Mouse (Mus musculus) heart, adult 9 months (tissue): ENCODE results near the gene Fkbp10.

ENCODE experiments used
- DNase-seq, 2 experiments: peaks; one replicate each; pipeline ENCODE4 v3.0.0; 2022; ENCODE audit warnings: low spot score in 2 of 2

The Fkbp10 gene

DNA sequence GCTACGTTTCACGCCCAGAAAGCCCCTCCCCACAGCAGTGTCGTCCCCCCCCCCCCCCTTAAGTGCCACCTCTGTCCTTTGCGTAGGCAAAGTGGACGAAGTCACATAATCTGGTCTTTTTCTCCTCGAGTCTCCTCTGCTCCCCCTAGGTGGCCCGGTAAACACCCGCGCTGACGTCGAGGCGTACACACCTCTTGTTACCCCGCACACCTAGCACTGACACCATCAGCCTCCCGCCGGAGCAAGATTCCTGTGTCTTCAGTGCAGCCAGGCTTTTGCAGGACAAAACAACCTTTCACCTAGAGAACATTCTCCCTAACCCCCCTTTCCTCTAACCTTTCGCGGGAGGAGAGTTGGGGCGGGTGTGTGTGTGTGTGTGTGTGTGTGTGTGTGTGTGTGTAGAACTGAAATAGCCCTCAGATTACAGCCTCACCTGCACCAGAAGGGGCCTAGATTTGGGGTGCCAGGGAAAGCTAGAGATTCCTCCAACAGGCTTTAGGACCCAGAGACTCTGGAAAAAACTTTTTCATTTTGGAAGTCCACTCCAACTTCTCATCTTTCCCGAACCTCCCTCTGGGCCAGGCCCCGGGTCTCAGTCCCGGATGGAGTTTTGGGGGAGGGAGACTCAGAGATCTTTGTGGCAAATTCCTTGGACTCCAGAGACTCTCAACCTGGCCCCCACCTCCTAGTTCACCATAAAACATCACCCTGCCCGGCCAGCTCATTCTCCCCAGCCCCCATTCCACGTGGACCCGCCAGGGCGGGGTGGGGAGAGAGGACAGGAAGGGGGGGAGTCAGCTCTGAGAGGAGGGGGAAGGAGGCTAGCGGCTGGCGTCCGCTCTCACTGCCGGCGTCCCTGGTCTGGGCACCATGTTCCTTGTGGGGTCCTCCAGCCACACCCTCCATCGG lies at the start of gene Fkbp10:
TSS of gene Fkbp10 (plus strand) at position 784 of the 909 bp plus-strand sequence.
- peak; percentile 71 to 78 for DNase-seq

DNA sequence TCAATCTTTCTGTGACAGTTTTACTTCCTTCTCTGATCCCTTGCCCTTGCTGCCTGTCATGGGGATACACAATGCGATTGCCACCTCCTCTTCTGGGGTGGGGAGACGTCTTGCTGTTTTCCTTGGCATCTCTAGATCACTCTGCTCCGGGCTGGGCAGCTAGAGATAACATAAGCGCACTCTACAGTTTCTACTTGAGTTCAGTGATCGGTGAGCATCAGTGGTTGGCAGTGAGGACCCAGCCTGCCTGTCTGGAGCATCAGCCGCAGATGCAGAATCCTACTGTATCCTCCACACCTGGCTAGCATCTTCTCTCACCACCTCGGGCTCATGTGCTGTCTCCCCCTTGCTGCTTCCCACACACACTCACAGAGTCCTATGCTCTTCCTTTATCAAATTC lies 46.4 kb upstream of the Fkbp10 start:
- no peak for DNase-seq

DNA sequence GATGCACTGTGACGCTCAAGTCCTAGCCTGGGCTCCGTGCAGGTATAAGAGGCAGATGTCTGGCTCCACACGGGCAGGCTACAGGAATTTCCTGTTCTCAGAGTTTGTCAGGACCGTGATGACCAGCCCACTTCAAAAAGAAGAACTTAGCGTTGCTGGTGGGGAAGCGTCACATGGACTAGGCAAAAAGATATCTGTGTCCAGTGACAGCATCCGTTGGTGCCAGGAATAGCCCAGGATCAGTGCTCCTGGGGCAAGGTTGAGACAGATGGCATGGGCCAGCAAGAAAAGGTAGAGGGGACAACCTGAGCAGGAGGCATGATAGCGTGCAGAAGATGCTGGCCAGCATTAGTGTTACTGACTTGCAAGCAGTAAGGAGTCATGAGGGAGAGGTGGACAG lies 45.7 kb upstream of the Fkbp10 start:
- no peak for DNase-seq

DNA sequence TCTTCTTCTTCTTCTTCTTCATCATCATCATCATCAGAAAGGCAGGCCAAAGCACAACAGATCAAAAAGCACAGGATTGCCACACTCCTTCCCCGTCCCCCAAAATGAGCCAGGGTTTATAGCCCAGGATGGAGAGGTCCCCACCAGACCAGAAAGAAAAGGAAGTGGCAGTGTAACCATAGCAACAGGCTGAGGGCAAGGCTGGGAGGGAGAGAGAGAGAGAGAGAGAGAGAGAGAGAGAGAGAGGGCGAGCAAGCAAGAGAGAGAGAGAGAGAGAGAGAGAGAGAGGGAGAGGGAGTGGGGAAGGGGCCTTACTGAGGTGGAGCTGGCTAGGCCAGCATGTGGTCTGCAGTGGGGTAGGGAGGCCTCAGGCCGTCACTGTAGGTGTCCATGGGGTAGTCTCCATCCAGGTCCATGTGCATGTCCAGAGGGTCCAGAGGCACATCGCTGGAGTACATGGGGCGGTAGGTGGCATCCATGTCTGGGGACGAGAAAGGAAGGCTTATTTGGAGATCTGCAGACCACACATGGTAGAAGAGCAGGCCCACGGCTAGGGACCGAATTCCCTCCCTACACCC lies 43.4 kb upstream of the Fkbp10 start:
- DNase-seq: no peak

DNA sequence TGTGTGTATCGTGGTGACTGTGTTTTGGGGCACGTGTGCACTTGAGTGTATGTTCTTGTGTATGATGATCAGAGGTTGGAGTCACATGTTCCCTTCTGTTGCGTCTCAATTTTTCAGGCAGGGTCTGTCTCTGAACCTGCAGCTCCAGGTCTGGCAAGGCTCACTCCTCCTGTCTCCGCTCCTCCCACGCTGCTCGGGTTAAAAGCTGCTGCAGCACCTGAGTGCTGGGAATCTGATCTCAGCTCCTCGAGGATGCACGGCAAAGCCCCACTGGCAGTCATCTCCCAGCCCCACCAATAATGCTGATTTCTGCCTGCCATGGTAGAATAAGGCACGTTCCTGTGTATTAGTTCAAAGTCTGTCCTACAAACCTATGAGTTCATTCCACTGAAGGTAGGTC lies 40.4 kb upstream of the Fkbp10 start:
- no peak for DNase-seq

DNA sequence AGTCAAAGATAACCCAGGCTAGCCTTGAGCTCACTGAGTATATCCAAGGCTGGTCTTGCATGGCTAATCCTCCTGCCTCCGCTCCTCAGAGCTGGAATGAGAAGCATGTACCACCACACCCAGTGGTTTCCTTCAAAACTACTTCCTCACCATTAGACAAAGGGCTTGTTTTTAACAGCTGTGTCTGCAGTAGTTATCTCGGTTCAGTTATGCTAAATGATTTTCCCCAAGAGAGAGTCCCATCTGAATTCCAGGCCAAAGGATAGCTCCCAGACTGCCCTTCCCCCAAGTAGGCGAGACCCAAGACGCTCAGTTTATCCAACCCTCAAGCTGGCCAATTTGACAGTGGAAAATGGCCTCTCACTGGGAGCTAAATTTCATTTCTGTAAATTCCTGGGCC lies 39.5 kb upstream of the Fkbp10 start:
- peak; percentile 52 to 74 for DNase-seq

DNA sequence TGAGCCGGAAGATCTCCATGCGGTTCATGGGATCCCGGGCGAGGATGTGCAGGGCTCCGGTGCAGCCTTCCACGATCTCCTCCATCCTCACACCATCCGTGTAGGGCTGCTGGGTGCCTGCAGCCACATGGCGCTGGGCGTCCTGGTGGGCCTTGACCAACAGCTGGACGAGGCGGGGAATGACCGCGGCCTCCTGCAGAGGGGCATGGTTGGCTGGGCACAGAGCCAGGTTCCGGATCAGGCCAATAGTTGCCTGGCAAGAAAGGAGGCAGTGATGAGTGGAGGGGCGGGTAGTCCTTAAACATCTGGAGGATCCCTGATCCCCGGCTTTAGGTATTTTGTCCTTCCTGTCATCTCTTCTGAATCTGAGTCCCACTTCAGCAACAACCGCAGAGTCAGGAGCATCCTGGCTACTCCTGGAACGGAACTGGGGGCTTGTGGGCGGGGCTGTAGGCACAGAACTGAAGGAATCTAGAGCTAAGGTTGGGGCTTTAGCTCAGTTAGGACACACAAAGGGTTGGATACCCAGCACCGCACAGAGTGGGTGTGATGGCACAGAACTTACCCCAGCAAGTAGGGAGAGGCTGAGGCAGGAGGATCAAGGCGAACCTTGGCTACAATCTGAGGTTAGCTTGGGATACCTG lies 38.6 kb upstream of the Fkbp10 start:
- no peak for DNase-seq

DNA sequence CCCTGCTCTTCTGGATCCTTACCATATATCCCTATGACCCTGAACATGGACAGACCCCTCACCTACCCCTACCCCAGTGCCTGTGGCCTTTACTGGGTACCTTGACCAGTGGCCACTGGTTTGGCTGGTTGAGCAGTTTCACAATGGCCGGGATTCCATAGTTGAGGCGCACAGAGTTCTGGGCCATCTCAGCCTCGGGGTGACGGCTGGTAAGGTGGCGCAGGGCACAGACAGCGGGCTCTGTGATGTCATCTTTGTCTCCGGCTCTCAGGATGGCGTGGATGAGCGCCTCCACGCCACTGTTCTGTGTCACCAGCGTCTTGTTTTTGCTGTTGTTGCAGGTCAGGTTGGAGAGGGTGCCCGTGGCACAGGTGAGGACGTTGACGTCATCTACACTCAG lies 37.5 kb upstream of the Fkbp10 start:
- DNase-seq: no peak

DNA sequence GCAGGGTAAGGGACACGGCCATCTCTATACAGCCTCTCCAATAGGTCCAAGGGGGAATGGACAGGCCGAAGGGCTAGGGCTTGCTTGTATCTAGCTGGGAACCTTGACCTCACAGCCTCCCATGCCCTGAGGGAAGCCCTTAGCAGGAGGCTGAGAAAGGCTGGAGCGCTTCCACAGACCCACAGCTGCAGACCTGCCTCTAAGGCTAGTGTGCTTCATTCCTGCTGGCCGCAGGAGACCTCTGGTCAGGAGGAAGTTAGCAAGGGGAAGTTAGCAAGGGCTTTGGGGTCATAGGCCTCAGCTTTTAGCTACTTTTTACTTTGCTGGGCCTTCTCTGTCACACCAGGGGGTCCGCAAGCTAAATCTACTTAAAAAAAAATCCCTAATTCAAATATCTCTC lies 37.1 kb upstream of the Fkbp10 start:
- DNase-seq: no peak

DNA sequence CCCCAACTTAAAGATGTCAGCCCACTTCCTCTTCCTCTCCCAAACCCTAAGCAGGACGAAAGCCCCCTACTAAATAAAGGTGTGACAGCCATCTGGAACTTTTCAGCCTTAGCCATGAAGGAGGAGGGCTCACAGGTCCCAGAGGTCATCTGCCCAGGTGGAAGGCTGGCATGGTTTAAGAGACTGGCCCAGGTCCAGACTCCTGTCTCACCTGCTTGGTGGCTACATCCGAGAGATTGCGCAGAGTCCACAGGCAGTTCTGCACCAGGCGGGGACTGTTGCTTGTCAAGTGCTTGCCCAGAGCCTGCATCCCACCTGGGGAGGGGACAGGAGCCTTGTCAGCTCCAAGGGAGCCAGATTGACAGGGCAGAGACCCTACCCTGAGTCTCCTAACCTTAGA lies 36.2 kb upstream of the Fkbp10 start:
- DNase-seq: no peak

DNA sequence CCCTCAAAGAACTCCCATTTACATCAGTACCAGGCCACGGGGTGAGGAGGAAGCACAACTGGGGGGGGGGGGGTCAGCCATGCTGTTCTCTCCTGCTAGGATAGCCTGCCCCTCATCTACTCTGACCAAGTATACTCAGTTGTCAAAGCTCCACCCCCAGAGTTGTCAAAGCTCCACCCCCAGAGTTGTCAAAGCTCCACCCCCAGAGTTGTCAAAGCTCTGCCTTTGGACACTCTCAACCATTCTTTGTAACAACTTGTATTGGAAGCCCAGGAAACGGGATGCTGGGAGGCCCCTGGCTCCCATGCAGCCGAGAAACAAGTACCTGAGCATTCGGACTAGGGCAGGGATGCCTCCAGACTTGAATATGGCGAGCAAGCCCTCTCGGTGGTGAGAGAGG lies 32.8 kb upstream of the Fkbp10 start:
- DNase-seq: no peak

DNA sequence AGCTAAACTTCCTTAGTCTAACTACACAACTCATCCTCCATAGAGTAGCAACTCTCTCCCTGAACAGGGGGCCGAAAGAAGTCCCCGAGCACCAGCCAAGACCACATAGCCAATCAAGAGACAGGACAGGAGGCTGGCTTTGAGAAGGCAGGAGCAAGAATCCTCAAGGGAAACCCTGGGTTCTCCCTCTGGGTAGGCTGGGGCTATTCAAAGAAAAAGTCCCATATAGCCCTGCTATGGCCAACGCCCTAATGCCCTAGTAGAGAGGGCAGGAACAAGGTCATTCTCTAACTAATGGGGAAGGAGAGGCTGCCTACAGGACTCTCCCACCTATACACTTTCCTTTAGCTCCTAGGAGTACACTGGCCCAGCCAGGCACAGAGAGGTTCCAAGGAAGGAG lies 30.5 kb upstream of the Fkbp10 start:
- no peak for DNase-seq

DNA sequence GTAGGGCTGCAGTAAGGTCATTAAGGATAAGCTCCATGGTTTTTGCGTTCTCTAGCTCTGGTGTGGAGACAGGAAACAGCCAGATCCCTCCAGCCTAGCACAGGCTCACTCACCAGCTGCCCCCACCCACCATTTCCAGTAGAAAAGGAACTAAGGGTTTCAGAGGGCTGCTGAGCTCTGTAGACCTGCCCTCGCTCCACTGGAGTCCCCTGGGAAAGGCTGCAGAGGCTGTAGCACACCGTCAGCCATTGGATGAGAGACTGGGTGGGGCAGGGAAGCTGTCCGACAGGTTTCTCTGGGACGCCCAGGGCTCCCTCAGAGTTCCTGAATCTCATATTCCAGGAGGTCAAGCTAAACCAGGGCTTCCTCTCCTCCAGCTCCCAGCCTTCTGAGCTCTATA lies 28.9 kb upstream of the Fkbp10 start:
- DNase-seq: peak in 1 of 2 experiments; percentile 57

DNA sequence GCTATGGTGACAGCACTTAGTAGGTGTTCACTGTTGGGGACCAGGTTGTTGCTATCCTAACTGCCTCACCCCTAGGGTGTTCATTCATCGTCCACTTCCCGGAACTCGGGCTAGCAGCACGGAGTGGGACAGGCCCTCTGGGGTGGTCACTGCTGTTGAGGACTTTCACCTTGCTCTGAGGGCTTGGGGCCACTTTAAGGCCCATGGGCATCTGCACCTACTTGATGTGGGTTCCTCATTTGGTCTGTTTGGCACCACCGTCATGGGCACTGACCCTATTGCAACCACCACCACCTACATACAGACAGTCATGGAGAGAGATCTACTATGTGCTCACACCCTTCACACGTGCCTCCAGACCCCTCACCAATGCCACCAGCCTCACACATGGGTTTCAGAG lies 28.4 kb upstream of the Fkbp10 start:
- no peak for DNase-seq

DNA sequence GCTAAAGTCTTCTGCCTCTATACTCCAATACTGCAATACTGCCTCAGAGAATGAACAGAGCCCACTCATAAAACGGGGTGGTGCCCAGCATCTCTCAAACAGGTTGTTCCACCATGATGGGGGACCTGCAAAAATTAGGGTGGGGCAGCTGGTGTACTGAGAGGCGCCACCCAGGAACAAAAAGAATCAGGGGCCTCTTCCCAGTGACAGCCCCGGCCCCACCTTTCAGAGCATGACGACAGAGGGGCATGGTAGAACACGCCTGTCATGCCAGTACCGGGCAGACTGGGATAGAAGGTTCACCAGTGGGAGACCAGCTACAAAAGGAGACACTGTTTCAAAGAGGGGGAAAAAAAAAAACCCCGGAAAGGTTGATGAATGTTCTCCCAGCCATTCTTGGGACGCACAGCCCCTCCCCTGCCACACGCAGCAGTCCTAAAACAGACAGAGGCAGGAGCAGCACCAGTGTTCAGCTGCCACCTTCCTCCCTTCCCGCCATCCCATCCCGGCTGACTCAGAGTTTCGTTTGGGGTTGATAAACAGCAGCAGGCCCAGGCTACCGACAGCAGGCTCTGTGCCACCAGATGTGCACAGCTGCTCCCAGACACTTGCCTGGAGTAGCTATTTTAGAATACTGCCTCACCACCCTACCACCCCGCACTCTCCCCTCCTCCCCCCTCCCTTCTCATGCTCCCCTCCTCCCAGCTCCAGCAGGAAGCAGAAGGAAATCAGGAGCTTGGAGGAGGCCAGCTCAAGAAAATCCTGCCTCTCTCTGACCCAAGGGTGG lies 27.7 kb upstream of the Fkbp10 start:
- DNase-seq: peak; percentile 89 to 90

DNA sequence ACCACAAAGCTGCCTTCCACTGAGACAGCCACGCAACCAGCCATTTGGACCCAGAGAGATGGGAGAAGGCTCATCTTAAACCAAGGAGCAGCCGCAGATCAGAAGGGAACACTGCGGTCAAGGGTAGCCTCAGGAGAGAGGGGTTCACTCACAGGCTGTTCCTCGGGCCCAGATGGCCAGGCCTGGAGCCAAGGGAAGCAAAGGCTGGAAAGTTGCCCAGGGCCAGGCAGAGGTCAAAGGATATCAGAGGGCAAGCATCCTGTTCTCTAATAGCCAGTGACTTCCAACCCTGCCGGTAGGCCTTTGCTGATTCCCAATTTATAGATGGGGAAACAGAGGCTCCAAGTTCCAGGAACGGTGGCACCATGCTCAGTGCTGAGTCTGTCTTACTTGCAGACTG lies 26.9 kb upstream of the Fkbp10 start:
- DNase-seq: peak; percentile 88 to 91

DNA sequence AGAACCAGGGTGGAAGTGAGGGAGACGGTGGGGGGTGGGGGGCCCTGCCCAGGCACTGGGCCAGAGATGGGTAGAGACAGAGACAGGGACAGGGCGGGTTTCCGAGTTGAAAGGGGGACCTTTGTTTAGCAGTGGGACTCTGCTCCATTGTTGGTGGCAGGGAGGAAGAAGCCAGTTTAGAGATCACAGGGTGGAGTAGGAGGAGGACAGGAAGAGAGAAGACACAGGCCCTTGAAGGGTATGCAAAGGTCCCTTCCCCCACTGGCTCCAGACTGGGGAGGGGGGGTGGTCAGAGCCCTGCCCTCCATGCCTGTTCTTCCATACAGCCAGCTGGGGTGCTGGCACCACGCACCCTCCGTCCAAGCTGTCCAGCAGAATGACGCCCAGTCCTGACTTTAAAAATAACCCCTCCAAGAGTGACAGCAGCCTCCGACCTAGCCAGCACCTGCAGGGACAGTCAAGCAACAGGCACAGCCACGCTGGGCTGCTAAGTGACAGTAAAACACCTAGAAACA lies 25.5 kb upstream of the Fkbp10 start:
- DNase-seq: peak; percentile 82 to 83

DNA sequence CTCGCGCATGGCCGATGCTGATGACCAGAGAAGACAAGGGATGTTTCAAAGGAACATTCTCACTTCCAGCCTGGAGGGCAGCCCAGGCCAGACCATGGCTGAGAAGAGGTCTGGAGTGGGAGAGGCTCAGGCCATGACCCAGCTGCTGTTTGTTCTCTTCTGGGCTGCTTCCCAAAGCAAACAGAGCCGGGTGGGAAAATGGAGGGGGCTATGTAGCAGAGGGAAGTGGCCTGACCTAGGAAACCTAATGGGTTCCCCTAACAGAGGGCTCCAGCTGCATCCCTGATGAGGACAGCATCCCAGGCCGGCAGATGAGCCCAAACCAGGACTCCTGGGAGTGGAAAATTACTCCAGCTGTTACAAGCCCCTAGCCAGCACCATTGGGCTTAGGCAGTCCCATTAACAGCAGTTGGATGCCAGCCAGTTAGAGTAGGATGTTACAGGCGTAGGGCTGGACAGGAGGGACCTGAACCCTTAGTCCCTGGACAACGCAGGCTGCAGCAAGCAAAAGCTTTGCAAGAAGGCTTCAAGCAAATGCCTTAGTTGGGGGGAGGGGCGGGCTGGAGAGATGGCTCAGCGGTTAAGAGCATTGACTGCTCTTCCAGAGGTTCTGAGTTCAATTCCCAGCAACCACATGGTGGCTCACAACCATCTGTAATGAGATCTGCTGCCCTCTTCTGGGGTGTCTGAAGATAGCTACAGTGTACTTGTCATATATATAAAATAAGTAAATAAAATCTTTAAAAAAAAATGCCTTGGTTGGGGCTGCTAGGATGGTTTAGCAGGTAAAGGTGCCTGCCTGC lies 24.2 kb upstream of the Fkbp10 start:
- DNase-seq: peak; percentile 95 to 99

DNA sequence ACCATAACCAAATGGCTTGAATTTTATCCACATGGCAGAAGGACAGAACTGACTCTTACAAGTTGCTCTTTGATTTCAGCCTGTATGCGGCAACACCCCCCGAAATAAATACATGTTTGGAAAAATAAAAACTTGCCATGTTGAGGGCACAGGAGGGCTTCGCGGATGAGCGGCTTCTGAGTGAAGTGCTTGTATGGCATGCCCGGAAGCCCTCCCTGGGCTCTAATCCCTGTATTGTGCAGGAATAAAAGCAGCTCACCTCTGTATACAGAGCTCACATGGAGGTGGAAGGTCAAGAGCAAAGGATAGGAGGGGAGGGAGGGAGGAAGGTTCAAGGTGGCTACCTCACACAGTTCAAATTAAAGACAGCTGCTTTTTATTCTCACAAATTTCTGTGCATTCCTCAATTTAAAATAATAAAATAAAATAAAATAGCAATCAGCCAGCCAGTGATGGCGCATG lies 23.6 kb upstream of the Fkbp10 start:
- no peak for DNase-seq

DNA sequence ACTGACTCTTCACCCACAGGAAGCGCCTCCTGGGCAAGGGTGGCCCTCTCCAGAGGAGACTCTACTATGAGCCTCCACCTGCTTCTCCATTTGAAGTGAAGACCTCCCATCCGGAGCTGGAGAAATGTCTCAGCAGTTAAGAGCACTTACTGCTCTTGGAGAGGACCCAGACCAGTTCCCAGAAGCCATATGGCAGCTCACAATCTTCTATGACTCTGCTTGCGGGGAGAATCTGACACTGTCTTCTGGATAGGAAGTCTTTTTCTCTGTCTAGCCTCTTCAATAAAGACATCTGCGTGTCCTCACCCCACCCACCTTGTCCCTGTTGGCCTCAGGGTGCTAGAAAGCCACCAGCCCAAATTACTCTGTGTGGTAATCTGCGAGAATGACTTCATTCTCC lies 22.5 kb upstream of the Fkbp10 start:
- no peak for DNase-seq

DNA sequence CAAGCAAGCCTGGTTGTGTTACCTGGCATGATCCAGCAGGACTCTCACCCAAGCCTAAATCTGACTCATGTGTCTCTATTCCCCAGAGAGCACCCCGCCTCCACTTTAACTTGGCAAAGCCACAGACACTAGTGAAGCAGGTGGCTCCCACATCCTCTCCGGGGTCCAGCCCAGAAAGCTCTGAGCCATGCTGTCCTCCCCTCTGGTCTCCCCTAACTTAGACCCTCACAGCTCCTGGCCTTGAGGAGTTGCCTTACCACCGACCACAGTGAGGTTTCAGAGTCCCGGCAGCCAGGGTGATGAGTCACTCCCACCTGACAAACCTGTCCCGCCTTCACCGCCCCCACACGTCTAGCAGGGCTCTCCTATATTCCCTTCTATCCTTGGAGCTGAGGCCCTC lies 21.8 kb upstream of the Fkbp10 start:
- DNase-seq: peak in 1 of 2 experiments; percentile 66
